Mouse (Mus musculus) MEL (cell line): ENCODE measurements at regions not wholly inside any gene's neighbourhood (a gene's known extent, or its start where the extent isn't known, plus 50 kb on each side); places are given as distances from the start of the nearest gene placed in this dataset.

Experiments used
- DNase-seq: peaks from one replicate; pipeline ENCODE4 v3.0.0; 2011; ENCODE audit warnings: low read depth, low spot score
- H3K27ac ChIP-seq: 2 replicates; pipeline ENCODE4 v1.5.1; 2012; ENCODE audit warnings: low read depth, mild to moderate bottlenecking, control low read depth, low read length, moderate library complexity; ENCODE audit not compliant: control insufficient read depth
- H3K27me3 ChIP-seq, 2 experiments: fragments of 150-350 bp in 1 of 2; sonication (generic) in 1 of 2; 2 replicates each; pipeline ENCODE4 v1.6.1; 2012; ENCODE audit warnings: low read length in 2 of 2, mild to moderate bottlenecking in 2 of 2, improper control_type of control experiment in 1 of 2, moderate library complexity in 1 of 2; ENCODE audit not compliant: insufficient read depth in 2 of 2, control insufficient read depth in 1 of 2
- H3K36me3 ChIP-seq, 2 experiments: 2 replicates each; pipeline ENCODE4 v1.6.1; 2012 to 2014; ENCODE audit warnings: low read length in 2 of 2, improper control_type of control experiment in 1 of 2, inconsistent platforms in 1 of 2, mild to moderate bottlenecking in 1 of 2; ENCODE audit not compliant: insufficient read depth in 2 of 2, control insufficient read depth in 1 of 2
- H3K4me1 ChIP-seq, 2 experiments: fragments of 150-350 bp in 1 of 2; sonication (generic) in 1 of 2; 2 replicates each; pipeline ENCODE4 v1.6.1; 2012; ENCODE audit warnings: low read length in 2 of 2, improper control_type of control experiment in 1 of 2, mild to moderate bottlenecking in 1 of 2; ENCODE audit not compliant: insufficient read depth in 2 of 2, control insufficient read depth in 1 of 2
- H3K4me3 ChIP-seq, 2 experiments: fragments of 150-350 bp in 1 of 2; sonication (generic) in 1 of 2; 2 replicates each; pipeline ENCODE4 v1.5.1; 2012; ENCODE audit warnings: low read depth in 2 of 2, low read length in 2 of 2, mild to moderate bottlenecking in 2 of 2, moderate library complexity in 2 of 2, control low read depth in 1 of 2, improper control_type of control experiment in 1 of 2; ENCODE audit not compliant: control insufficient read depth in 1 of 2, insufficient read depth in 1 of 2
- H3K79me2 ChIP-seq: 2 replicates; pipeline ENCODE4 v1.6.1; 2012; ENCODE audit warnings: mild to moderate bottlenecking, low read length, moderate library complexity; ENCODE audit not compliant: control insufficient read depth, poor library complexity, insufficient read depth
- H3K9ac ChIP-seq: 2 replicates; pipeline ENCODE4 v1.6.1; 2012; ENCODE audit warnings: low read depth, mild to moderate bottlenecking, control low read depth, low read length, moderate library complexity; ENCODE audit not compliant: control insufficient read depth, poor library complexity, severe bottlenecking
- H3K9me3 ChIP-seq: fragments of 150-350 bp; sonication (generic); replicated peaks from 2 replicates; pipeline ENCODE4 v1.6.1; 2012; ENCODE audit warnings: mild to moderate bottlenecking, low read length, improper control_type of control experiment, moderate library complexity; ENCODE audit not compliant: insufficient read depth
- CHD2 ChIP-seq: IDR thresholded peaks from 2 replicates; pipeline ENCODE4 v1.6.1; 2011; ENCODE audit warnings: low read length, improper control_type of control experiment
- CTCF ChIP-seq, 3 experiments: IDR thresholded peaks in 2 of 3; conservative IDR thresholded peaks in 1 of 3; 2 replicates each; pipeline ENCODE4 v1.5.1; 2011 to 2012; ENCODE audit warnings: low read length in 3 of 3, low read depth in 2 of 3, mild to moderate bottlenecking in 2 of 3, improper control_type of control experiment in 1 of 3, inconsistent platforms in 1 of 3, mixed read lengths in 1 of 3, moderate library complexity in 1 of 3; ENCODE audit not compliant: control insufficient read depth in 1 of 3, insufficient read depth in 1 of 3, poor library complexity in 1 of 3, severe bottlenecking in 1 of 3
- E2F4 ChIP-seq: IDR thresholded peaks from 2 replicates; pipeline ENCODE4 v1.6.1; 2011; ENCODE audit warnings: low read depth, low read length, improper control_type of control experiment, borderline replicate concordance
- ETS1 ChIP-seq: IDR thresholded peaks from 2 replicates; pipeline ENCODE4 v1.6.1; 2012; ENCODE audit warnings: low read depth, mild to moderate bottlenecking, inconsistent platforms, low read length, improper control_type of control experiment, moderate library complexity
- GATA1 ChIP-seq: IDR thresholded peaks from 2 replicates; pipeline ENCODE4 v1.6.1; 2011; ENCODE audit warnings: low read depth, low read length, improper control_type of control experiment
- MEF2A ChIP-seq: IDR thresholded peaks from 2 replicates; pipeline ENCODE4 v1.6.1; 2014; ENCODE audit warnings: low read depth, mild to moderate bottlenecking, inconsistent platforms, low read length, improper control_type of control experiment; ENCODE audit not compliant: poor library complexity, insufficient replicate concordance, severe bottlenecking; ENCODE audit errors: extremely low read depth
- MYB ChIP-seq: IDR thresholded peaks from 2 replicates; pipeline ENCODE4 v1.6.1; 2011; ENCODE audit warnings: mild to moderate bottlenecking, low read depth, low read length, improper control_type of control experiment
- POLR2AphosphoS2 ChIP-seq: IDR thresholded peaks from 2 replicates; pipeline ENCODE4 v1.6.1; 2011; ENCODE audit warnings: low read length, improper control_type of control experiment
- RCOR1 ChIP-seq: IDR thresholded peaks from 2 replicates; pipeline ENCODE4 v1.6.1; 2012; ENCODE audit warnings: low read depth, mild to moderate bottlenecking, inconsistent platforms, low read length, improper control_type of control experiment
- TAL1 ChIP-seq: IDR thresholded peaks from 2 replicates; pipeline ENCODE4 v1.6.1; 2012; ENCODE audit warnings: mild to moderate bottlenecking, inconsistent platforms, low read length, moderate library complexity, mixed read lengths
- TBP ChIP-seq: IDR thresholded peaks from 2 replicates; pipeline ENCODE4 v1.8.0; 2011; ENCODE audit warnings: low read depth, low read length, improper control_type of control experiment
- USF1 ChIP-seq: IDR thresholded peaks from 2 replicates; pipeline ENCODE4 v1.6.1; 2014; ENCODE audit warnings: low read depth, mild to moderate bottlenecking, inconsistent platforms, low read length, improper control_type of control experiment, moderate library complexity
- ZC3H11A ChIP-seq: IDR thresholded peaks from 2 replicates; pipeline ENCODE4 v1.6.1; 2012; ENCODE audit warnings: low read depth, mild to moderate bottlenecking, inconsistent platforms, low read length, improper control_type of control experiment
- ZKSCAN1 ChIP-seq: IDR thresholded peaks from 2 replicates; pipeline ENCODE4 v1.6.1; 2012; ENCODE audit warnings: low read depth, mild to moderate bottlenecking, inconsistent platforms, low read length, improper control_type of control experiment, moderate library complexity
- ZNF384 ChIP-seq: IDR thresholded peaks from 2 replicates; pipeline ENCODE4 v1.6.1; 2012; ENCODE audit warnings: low read depth, mild to moderate bottlenecking, inconsistent platforms, low read length, improper control_type of control experiment

GRCm38 (mm10) chr11:17468431-17469165 is 211.2 kb downstream of the C1d start (continued):
- TF ChIP-seq ZKSCAN1 (no peak), MEF2A (no peak), MYB (no peak)

GRCm38 (mm10) chr11:17481436-17481996 is 224.1 kb downstream of the C1d start:
- no peak overlapping the region for H3K4me3 ChIP-seq
- H3K9ac ChIP-seq, result no peak overlapping the region
- no peaks in the 10 kb centered on the region for H3K79me2 ChIP-seq
- no peaks in the 10 kb centered on the region for H3K9me3 ChIP-seq
- peaks cover 0 to 3% of the 10 kb centered on the region in 2 experiments; a peak in 2 of 4 replicates for H3K27me3 ChIP-seq
- no peak overlapping the region for H3K27ac ChIP-seq
- H3K36me3 ChIP-seq, result no peaks in the 10 kb centered on the region
- no peak for DNase-seq
- TF ChIP-seq POLR2AphosphoS2 (no peak), ZKSCAN1 (no peak), USF1 (no peak), ETS1 (no peak), CTCF (IDR thresholded peaks at IDR 0.05 in 2 of 3, conservative IDR thresholded peaks at IDR 0.05 in 1 of 3; ENCODE audit: control insufficient read depth in 1 of 3, insufficient read depth in 1 of 3, low read depth in 2 of 3, low read length in 3 of 3, poor library complexity in 1 of 3, severe bottlenecking in 1 of 3) (no peak), E2F4 (no peak), ZNF384 (no peak), TAL1 (no peak), ZC3H11A (no peak), TBP (no peak)
- no peaks in the 10 kb centered on the region for H3K4me1 ChIP-seq

DNA sequence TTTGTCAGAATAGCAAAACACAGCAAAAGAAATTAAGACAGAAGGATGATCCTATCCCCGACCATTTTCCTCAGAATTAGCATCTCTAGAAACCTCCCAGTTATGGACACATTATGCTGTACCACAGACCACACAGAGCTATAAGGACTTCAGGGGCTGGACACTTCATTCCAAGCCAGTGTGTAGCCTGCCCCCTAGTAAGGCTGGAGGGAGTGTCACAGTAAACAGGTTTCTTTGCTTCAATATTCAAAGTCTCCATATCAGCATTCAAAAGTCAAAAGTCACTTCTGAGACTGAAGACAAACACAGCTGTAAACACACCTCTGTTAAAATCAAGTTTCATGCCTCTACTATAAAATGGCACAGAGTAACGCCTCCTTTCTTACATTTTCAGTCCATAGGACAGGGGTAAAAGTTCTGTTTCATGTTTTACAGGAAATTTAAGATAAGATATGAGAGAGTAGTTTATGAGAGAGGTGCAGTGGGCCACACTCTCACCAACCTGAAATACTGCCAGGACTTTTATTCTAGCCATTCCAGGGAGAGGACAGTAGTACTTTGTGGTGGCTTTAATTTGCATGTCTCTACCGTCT is 226.6 kb downstream of the C1d start:
- TF ChIP-seq MYB (no peak), CHD2 (no peak), USF1 (no peak), GATA1 (no peak), CTCF (IDR thresholded peaks at IDR 0.05 in 2 of 3, conservative IDR thresholded peaks at IDR 0.05 in 1 of 3; ENCODE audit: control insufficient read depth in 1 of 3, insufficient read depth in 1 of 3, low read depth in 2 of 3, low read length in 3 of 3, poor library complexity in 1 of 3, severe bottlenecking in 1 of 3) (no peak), ZKSCAN1 (no peak), RCOR1 (no peak)
- no peaks in the 10 kb centered on the region for H3K79me2 ChIP-seq
- H3K4me3 ChIP-seq, result no peak overlapping the region
- no peaks in the 10 kb centered on the region for H3K36me3 ChIP-seq
- no peak for DNase-seq
- H3K27me3 ChIP-seq, result peaks cover 0 to 3% of the 10 kb centered on the region in 2 experiments; a peak in 2 of 4 replicates
- H3K27ac ChIP-seq, result no peak overlapping the region
- no peak overlapping the region for H3K9ac ChIP-seq
- no peaks in the 10 kb centered on the region for H3K9me3 ChIP-seq
- H3K4me1 ChIP-seq, result no peaks in the 10 kb centered on the region
